8 mouse cellular contexts compared by ENCODE assay signal in the genomic region with DNA sequence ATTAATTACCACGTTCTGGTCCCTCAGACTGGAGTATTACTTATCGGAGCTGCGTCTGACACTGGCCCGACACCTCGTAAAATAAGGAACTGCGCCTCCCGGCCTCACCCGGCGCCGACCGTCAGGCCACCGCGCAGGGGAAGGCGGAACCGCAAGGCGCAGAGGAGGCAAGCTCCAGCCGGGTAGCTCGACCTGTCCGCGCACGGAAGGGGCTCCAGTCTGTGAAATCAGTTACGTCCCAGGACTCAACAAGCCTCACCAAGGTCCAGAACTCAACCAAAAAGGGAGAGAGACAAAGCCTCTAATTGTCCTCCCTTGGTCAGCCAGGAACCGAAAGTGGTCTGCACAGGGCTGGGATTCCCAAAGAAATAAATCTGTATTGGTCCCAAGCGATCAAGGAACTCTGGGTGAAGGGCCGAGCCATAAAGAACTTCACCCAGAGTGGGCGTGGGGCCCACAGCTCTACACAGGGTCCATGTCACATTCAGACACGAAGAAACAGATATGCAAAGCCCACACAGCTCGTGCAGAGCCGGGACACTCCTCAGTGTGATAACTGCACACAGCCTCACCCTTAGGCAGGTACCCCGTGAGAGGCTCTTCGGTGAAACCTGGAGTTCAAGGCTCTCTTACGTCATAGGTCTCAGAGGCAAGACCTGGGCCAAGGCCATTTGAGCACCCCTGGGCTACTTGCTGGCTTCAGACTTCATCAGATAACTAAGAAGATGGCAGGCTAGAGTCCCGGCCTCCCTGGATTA. TPM values are rescaled to one million over a fixed set of nuclear protein-coding genes. Genes with fewer than 3 reads are reported as not detected.
DNase-seq lines count a peak whose midpoint lies in the region; ATAC-seq and TF ChIP-seq lines count a peak whose summit lies in the region.

No protein-coding gene starts in this region.

- H3K27me3 ChIP-seq in kidney, postnatal 0 days (ENCODE audit: insufficient read depth, low read length) = peaks cover 80% of the 10 kb centered on the region
- H3K27me3 ChIP-seq in embryonic facial prominence, embryonic 13.5 days = peaks cover 100% of the 10 kb centered on the region
- peaks cover 88% of the 10 kb centered on the region for H3K27me3 ChIP-seq in neural tube, embryonic 12.5 days (replicated peaks)

- peaks cover 15% of the 10 kb centered on the region for H3K4me1 ChIP-seq in kidney, postnatal 0 days (replicated peaks; ENCODE audit: insufficient read depth, low read length)
- H3K4me1 ChIP-seq in embryonic facial prominence, embryonic 13.5 days = peaks cover 26% of the 10 kb centered on the region
- H3K4me1 ChIP-seq in neural tube, embryonic 12.5 days = peaks cover 53% of the 10 kb centered on the region

- no peak for DNase-seq in kidney, postnatal 0 days (ENCODE audit: low spot score)
- no peak for DNase-seq in kidney, adult 9 months
- peak; percentile 24 for DNase-seq in induced T-regulatory cell, adult 2 months (ENCODE audit: low read depth)
- DNase-seq in layer of hippocampus, postnatal 14 days (ENCODE audit: low spot score in 2 of 2) = no peak
- DNase-seq in adrenal gland, postnatal 4 days (ENCODE audit: low spot score in 2 of 2) = no peak
- DNase-seq in urinary bladder, postnatal 4 days (ENCODE audit: low spot score in 2 of 2) = no peak

- peak overlapping the region; percentile 21 for H3K4me3 ChIP-seq in kidney, postnatal 0 days (replicated peaks; ENCODE audit: low read depth, low read length)
- peak overlapping the region; percentile 17; the same call in 1 of the 2 replicates for H3K4me3 ChIP-seq in embryonic facial prominence, embryonic 13.5 days
- H3K4me3 ChIP-seq in neural tube, embryonic 12.5 days = peak overlapping the region; percentile 18; the same call in 1 of the 2 replicates

- no peaks in the 10 kb centered on the region for H3K9me3 ChIP-seq in kidney, postnatal 0 days (replicated peaks; ENCODE audit: low read length)
- no peaks in the 10 kb centered on the region for H3K9me3 ChIP-seq in embryonic facial prominence, embryonic 13.5 days
- no peaks in the 10 kb centered on the region for H3K9me3 ChIP-seq in neural tube, embryonic 12.5 days

- WGBS in kidney, postnatal 0 days = 1% methylated on average over 33 of the region's 33 CpGs
- WGBS in embryonic facial prominence, embryonic 13.5 days = under 1% methylated on average over 33 of the region's 33 CpGs
- WGBS in neural tube, embryonic 12.5 days = 1% methylated on average over 33 of the region's 33 CpGs

- TF ChIP-seq CTCF in kidney, postnatal 0 days (IDR thresholded peaks at IDR 0.05; ENCODE audit: low read depth) = no peak

- peak overlapping the region; percentile 44 for H3K4me2 ChIP-seq in kidney, postnatal 0 days (ENCODE audit: low read length)
- peak overlapping the region; percentile 32 for H3K4me2 ChIP-seq in embryonic facial prominence, embryonic 13.5 days
- H3K4me2 ChIP-seq in neural tube, embryonic 12.5 days (replicated peaks) = peak overlapping the region; percentile 64

- no peak overlapping the region for H3K9ac ChIP-seq in kidney, postnatal 0 days (ENCODE audit: low read depth, low read length)
- H3K9ac ChIP-seq in embryonic facial prominence, embryonic 13.5 days = no peak overlapping the region
- H3K9ac ChIP-seq in neural tube, embryonic 12.5 days = 0 out of 2 replicates have a peak overlapping the region, but pooled peaks have one; percentile 13

- ATAC-seq in kidney, postnatal 0 days (replicated peaks; ENCODE audit: low FRiP score, low read depth) = no peak
- ATAC-seq in embryonic facial prominence, embryonic 13.5 days (ENCODE audit: insufficient number of reproducible peaks, insufficient read depth, low FRiP score, low TSS enrichment, low read depth) = no peak
- ATAC-seq in neural tube, embryonic 12.5 days (ENCODE audit: low FRiP score, low read depth) = no peak

- no peaks in the 10 kb centered on the region for H3K36me3 ChIP-seq in kidney, postnatal 0 days (ENCODE audit: insufficient read depth, low read length)
- H3K36me3 ChIP-seq in embryonic facial prominence, embryonic 13.5 days = no peaks in the 10 kb centered on the region
- no peaks in the 10 kb centered on the region for H3K36me3 ChIP-seq in neural tube, embryonic 12.5 days

- no peak overlapping the region for H3K27ac ChIP-seq in kidney, postnatal 0 days
- no peak overlapping the region for H3K27ac ChIP-seq in embryonic facial prominence, embryonic 13.5 days
- H3K27ac ChIP-seq in neural tube, embryonic 12.5 days = peak overlapping the region; percentile 38

RNA-seq across cellular contexts. Expression of gene Lbx1, which starts 6.1 kb away (rescaled TPM):
- 0.04 TPM in 1 of 2 replicates, not detected in the other for polyA plus RNA-seq in kidney, postnatal 0 days (2015; fragmentation: Nextera tagmentation; extraction: Ambion mirVana)
- polyA plus RNA-seq in embryonic facial prominence, embryonic 13.5 days (2015; fragmentation: Nextera tagmentation; extraction: Ambion mirVana) = 0.17 and 0.27 TPM in 2 replicates
- 20.3 and 21.3 TPM in 2 replicates for polyA plus RNA-seq in neural tube, embryonic 12.5 days (2016; fragmentation: Nextera tagmentation; extraction: Ambion mirVana)
- total RNA-seq in layer of hippocampus, postnatal 14 days (2021) = not detected
- under 1 TPM; 0.11 to 0.22 TPM for total RNA-seq in adrenal gland, postnatal 4 days (2021)

Comparison
In these comparisons a context has a peak if more than half of its experiments do, and no peak if none do; other contexts are left out.
1. RNA of gene Lbx1, which starts 6.1 kb away (polyA plus RNA-seq): 20.3 to 21.3 TPM in neural tube, embryonic 12.5 days; 0.17 to 0.27 TPM in embryonic facial prominence, embryonic 13.5 days and 0.04 TPM in kidney, postnatal 0 days; every median in the first group is over 10 times any median in the second.
2. Peak in every context shown above with its lines, with median percentiles within 50 percentile points of each other: H3K4me2 ChIP-seq and H3K4me3 ChIP-seq.